Mouse (Mus musculus) CH12.LX (cell line): ENCODE results near the gene Tstd2. TPM values are rescaled to one million over a fixed set of nuclear protein-coding genes. Genes with fewer than 3 reads are reported as not detected.

Experiments
- DNase-seq: peaks from one replicate; pipeline ENCODE4 v3.0.0-alpha.2; 2013; ENCODE audit errors: extremely low read depth
- H3K27ac ChIP-seq: 2 replicates; pipeline ENCODE4 v1.5.1; 2012; ENCODE audit warnings: low read depth, mild to moderate bottlenecking, control low read depth, moderate library complexity; ENCODE audit not compliant: insufficient read depth
- H3K27me3 ChIP-seq: replicated peaks from 2 replicates; pipeline ENCODE3; 2012; ENCODE audit warnings: inconsistent platforms
- H3K36me3 ChIP-seq, 2 experiments: replicated peaks in 1 of 2; 2 replicates each; pipeline versions ENCODE3 to v1.6.1; 2012; ENCODE audit warnings: inconsistent platforms in 1 of 2, low read length in 1 of 2, mild to moderate bottlenecking in 1 of 2, mixed read lengths in 1 of 2, moderate library complexity in 1 of 2; ENCODE audit not compliant: control insufficient read depth in 1 of 2, insufficient read depth in 1 of 2
- H3K4me1 ChIP-seq, 2 experiments: 2 replicates each; pipeline ENCODE4 v1.6.1; 2012; ENCODE audit warnings: inconsistent platforms in 1 of 2, moderate library complexity in 1 of 2; ENCODE audit not compliant: insufficient read depth in 2 of 2, control insufficient read depth in 1 of 2
- H3K4me2 ChIP-seq: 2 replicates; pipeline ENCODE4 v1.6.1; 2012; ENCODE audit warnings: low read depth, mild to moderate bottlenecking, control low read depth; ENCODE audit not compliant: poor library complexity, insufficient read depth, severe bottlenecking
- H3K4me3 ChIP-seq, 3 experiments: fragments of 150-350 bp in 1 of 3; sonication (generic) in 1 of 3; replicated peaks in 1 of 3; 2 replicates each; pipeline versions ENCODE3 to v1.5.1; 2011 to 2012; ENCODE audit warnings: low read depth in 2 of 3, low read length in 2 of 3, mild to moderate bottlenecking in 2 of 3, moderate library complexity in 2 of 3, control low read depth in 1 of 3, improper control_type of control experiment in 1 of 3, inconsistent platforms in 1 of 3, mixed read lengths in 1 of 3; ENCODE audit not compliant: poor library complexity in 1 of 3
- H3K79me2 ChIP-seq: replicated peaks from 2 replicates; pipeline ENCODE4 v1.6.1; 2012; ENCODE audit warnings: mild to moderate bottlenecking, moderate library complexity; ENCODE audit not compliant: control insufficient read depth, poor library complexity, insufficient read depth, severe bottlenecking; ENCODE audit errors: extremely low read depth
- H3K9ac ChIP-seq: 2 replicates; pipeline ENCODE4 v1.6.1; 2012; ENCODE audit warnings: low read depth, mild to moderate bottlenecking, control low read depth, moderate library complexity; ENCODE audit not compliant: insufficient read depth
- H3K9me3 ChIP-seq: replicated peaks from 2 replicates; pipeline ENCODE3; 2012; ENCODE audit warnings: low read length, inconsistent platforms, mixed read lengths
- CHD1 ChIP-seq: IDR thresholded peaks from 2 replicates; pipeline ENCODE4 v1.6.1; 2012; ENCODE audit warnings: low read depth, low read length, improper control_type of control experiment, inconsistent platforms
- CHD2 ChIP-seq: IDR thresholded peaks from 2 replicates; pipeline ENCODE4 v1.6.1; 2011; ENCODE audit warnings: low read length, improper control_type of control experiment
- ELF1 ChIP-seq: IDR thresholded peaks from 2 replicates; pipeline ENCODE4 v1.6.1; 2014; ENCODE audit warnings: low read depth, mild to moderate bottlenecking, inconsistent platforms, low read length, improper control_type of control experiment
- EP300 ChIP-seq: IDR thresholded peaks from 2 replicates; pipeline ENCODE4 v1.6.1; 2011; ENCODE audit warnings: low read length, improper control_type of control experiment
- ETS1 ChIP-seq: conservative IDR thresholded peaks from 2 replicates; pipeline ENCODE4 v1.6.1; 2012; ENCODE audit warnings: low read depth, mild to moderate bottlenecking, inconsistent platforms, low read length, improper control_type of control experiment, moderate library complexity
- HCFC1 ChIP-seq: IDR thresholded peaks from 2 replicates; pipeline ENCODE4 v1.6.1; 2012; ENCODE audit warnings: low read depth, mild to moderate bottlenecking, inconsistent platforms, low read length, improper control_type of control experiment
- JUND ChIP-seq: conservative IDR thresholded peaks from 2 replicates; pipeline ENCODE4 v1.6.1; 2011; ENCODE audit warnings: low read depth, low read length, improper control_type of control experiment
- MAFK ChIP-seq: IDR thresholded peaks from 2 replicates; pipeline ENCODE4 v1.6.1; 2011; ENCODE audit warnings: low read length, improper control_type of control experiment; ENCODE audit not compliant: insufficient replicate concordance
- MXI1 ChIP-seq: IDR thresholded peaks from 2 replicates; pipeline ENCODE4 v1.6.1; 2011; ENCODE audit warnings: mild to moderate bottlenecking, low read depth, low read length, improper control_type of control experiment
- NELFE ChIP-seq: IDR thresholded peaks from 2 replicates; pipeline ENCODE4 v1.6.1; 2011; ENCODE audit warnings: low read depth, low read length, improper control_type of control experiment
- NRF1 ChIP-seq: IDR thresholded peaks from 2 replicates; pipeline ENCODE4 v1.6.1; 2014; ENCODE audit warnings: low read depth, mild to moderate bottlenecking, inconsistent platforms, low read length, improper control_type of control experiment, moderate library complexity
- PAX5 ChIP-seq: IDR thresholded peaks from 2 replicates; pipeline ENCODE4 v1.6.1; 2012; ENCODE audit warnings: low read length, inconsistent platforms, mixed read lengths
- SMC3 ChIP-seq: IDR thresholded peaks from 2 replicates; pipeline ENCODE4 v1.6.1; 2011; ENCODE audit warnings: low read depth, low read length, improper control_type of control experiment
- TCF12 ChIP-seq: IDR thresholded peaks from 2 replicates; pipeline ENCODE4 v1.6.1; 2014; ENCODE audit warnings: low read depth, mild to moderate bottlenecking, inconsistent platforms, low read length, improper control_type of control experiment
- USF1 ChIP-seq: IDR thresholded peaks from 2 replicates; pipeline ENCODE4 v1.6.1; 2014; ENCODE audit warnings: low read depth, mild to moderate bottlenecking, inconsistent platforms, low read length, improper control_type of control experiment
- ZNF384 ChIP-seq: IDR thresholded peaks from 2 replicates; pipeline ENCODE4 v1.6.1; 2012; ENCODE audit warnings: low read depth, low read length, improper control_type of control experiment, inconsistent platforms
- dilution Hi-C: fragments of 300-500 bp; cut with MboI; formaldehyde crosslinking; loops from 2 replicates; pipeline ENCODE4 v1.14.3; 2020; ENCODE audit warnings: low sequenced_read_pairs; ENCODE audit not compliant: extremely low pct_unique_long_range_greater_than_20kb, extremely low pct_ligation_motif_present
- in situ Hi-C: fragments of 300-500 bp; cut with MboI; formaldehyde crosslinking; loops from 3 replicates; pipeline ENCODE4 v1.14.3; 2019; ENCODE audit warnings: low sequenced_read_pairs, low pct_ligation_motif_present, low pct_unique_long_range_greater_than_20kb, mixed read lengths
- polyA plus RNA-seq: library from polyadenylated mRNA; unstranded; fragments of >175 nt; gene quantifications from 2 replicates; pipeline ENCODE4 v1.2.1, GENCODE M21; 2012; ENCODE audit warnings: low read depth; ENCODE audit not compliant: insufficient read length
- total RNA-seq, 2 experiments: library from RNA; depleted of rRNA; stranded (reverse); fragments of 300-350 nt in 1 of 2; fragments of >200 nt in 1 of 2; gene quantifications; 2 replicates each; pipeline ENCODE4 v1.2.3; 2012 to 2014

Gene Tstd2
- total and polyA plus RNA-seq, 3 experiments: 29.1 to 36.4 (median 30.4) TPM

DNA sequence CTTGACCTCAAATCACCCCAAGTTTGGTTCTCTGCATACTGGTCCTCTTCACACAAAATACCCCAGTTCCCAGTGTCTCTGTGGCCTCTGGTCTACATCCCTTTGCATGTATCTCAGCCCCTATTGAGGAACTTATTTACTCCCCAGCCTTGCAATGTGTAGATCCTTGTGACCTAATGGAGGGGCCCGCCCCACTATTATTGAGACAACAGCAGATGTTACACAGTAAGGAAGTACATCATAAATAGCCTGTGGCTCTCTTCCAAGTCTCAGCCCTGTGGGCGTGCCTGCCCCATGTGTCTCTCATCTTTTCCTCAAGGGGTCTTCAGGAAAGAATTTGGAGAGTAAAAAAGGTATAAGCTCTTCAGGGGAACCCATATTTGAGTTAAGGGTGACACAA lies 61.6 kb downstream of the Tstd2 start:
- H3K4me2 ChIP-seq: no peak overlapping the region
- TF ChIP-seq NRF1: no peak
- TF ChIP-seq ETS1: no peak
- no peak for TF ChIP-seq JUND
- no peak for TF ChIP-seq EP300
- no peak for TF ChIP-seq NELFE
- TF ChIP-seq PAX5: no peak
- TF ChIP-seq USF1: no peak
- no peak for TF ChIP-seq ELF1
- no peak for TF ChIP-seq MAFK
- dilution Hi-C loops: no loop called here

DNA sequence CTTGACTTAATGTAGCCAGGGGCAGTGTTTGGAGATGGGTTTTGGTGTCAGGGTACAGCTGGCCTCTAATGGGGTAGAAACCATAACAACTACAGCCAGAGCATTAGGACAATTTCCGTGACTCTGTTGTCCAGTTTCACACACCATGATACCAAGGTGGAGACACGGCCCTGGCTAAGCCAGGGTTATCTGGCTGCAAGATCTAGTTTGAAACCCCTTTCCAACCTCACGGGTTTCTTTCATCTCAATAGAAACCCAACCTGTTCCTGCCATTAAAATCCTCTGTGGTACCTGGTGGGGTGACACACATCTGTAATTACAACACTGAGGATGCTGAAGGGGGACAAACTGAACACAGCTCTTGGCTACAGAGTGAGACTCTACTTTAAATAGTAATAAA lies 62.8 kb downstream of the Tstd2 start:
- no peak overlapping the region for H3K27ac ChIP-seq
- peaks cover 4% of the 10 kb centered on the region for H3K9me3 ChIP-seq
- dilution Hi-C loops: no loop called here
- no peak for TF ChIP-seq JUND
- TF ChIP-seq CHD1: no peak
- no peak for TF ChIP-seq TCF12
- TF ChIP-seq ZNF384: no peak
- TF ChIP-seq ELF1: no peak
- TF ChIP-seq CHD2: no peak
- TF ChIP-seq SMC3: no peak
- no peak for TF ChIP-seq NELFE
- TF ChIP-seq MXI1: no peak
- no peak for TF ChIP-seq HCFC1
- H3K9ac ChIP-seq: no peak overlapping the region
- in situ Hi-C loops: no loop called here
- no peak for DNase-seq
- H3K79me2 ChIP-seq: no peaks in the 10 kb centered on the region
- no peaks in the 10 kb centered on the region for H3K27me3 ChIP-seq
- H3K4me2 ChIP-seq: no peak overlapping the region
- H3K4me3 ChIP-seq: no peak overlapping the region
- peaks cover 0 to 5% of the 10 kb centered on the region in 2 experiments; a peak in 1 of 4 replicates for H3K4me1 ChIP-seq
- peaks cover 0 to 6% of the 10 kb centered on the region in 2 experiments for H3K36me3 ChIP-seq

More for the DNA sequence above, 61.6 kb downstream of the Tstd2 start:
- peaks cover 0 to 5% of the 10 kb centered on the region in 2 experiments; a peak in 1 of 4 replicates for H3K4me1 ChIP-seq
- H3K4me3 ChIP-seq: no peak overlapping the region
- peaks cover 0 to 6% of the 10 kb centered on the region in 2 experiments for H3K36me3 ChIP-seq
- no peak for DNase-seq
- H3K27me3 ChIP-seq: no peaks in the 10 kb centered on the region
- no peak overlapping the region for H3K9ac ChIP-seq
- in situ Hi-C loops: no loop called here
- H3K79me2 ChIP-seq: no peaks in the 10 kb centered on the region
- peaks cover 4% of the 10 kb centered on the region for H3K9me3 ChIP-seq
- H3K27ac ChIP-seq: no peak overlapping the region
